Mouse (Mus musculus): ENCODE data around the gene Zfp429. TPM values are rescaled to one million over a fixed set of nuclear protein-coding genes. Genes with fewer than 3 reads are reported as not detected.
"Not testable (repeated sequence)": the region's sequence is repeated elsewhere in the genome, so short reads cannot be mapped to it uniquely, and the experiment has no call there.

The Zfp429 gene
- polyA plus RNA-seq (2014; fragmentation: Nextera tagmentation; extraction: Ambion mirVana), result 2.9 and 3.4 TPM in 2 replicates

DNA sequence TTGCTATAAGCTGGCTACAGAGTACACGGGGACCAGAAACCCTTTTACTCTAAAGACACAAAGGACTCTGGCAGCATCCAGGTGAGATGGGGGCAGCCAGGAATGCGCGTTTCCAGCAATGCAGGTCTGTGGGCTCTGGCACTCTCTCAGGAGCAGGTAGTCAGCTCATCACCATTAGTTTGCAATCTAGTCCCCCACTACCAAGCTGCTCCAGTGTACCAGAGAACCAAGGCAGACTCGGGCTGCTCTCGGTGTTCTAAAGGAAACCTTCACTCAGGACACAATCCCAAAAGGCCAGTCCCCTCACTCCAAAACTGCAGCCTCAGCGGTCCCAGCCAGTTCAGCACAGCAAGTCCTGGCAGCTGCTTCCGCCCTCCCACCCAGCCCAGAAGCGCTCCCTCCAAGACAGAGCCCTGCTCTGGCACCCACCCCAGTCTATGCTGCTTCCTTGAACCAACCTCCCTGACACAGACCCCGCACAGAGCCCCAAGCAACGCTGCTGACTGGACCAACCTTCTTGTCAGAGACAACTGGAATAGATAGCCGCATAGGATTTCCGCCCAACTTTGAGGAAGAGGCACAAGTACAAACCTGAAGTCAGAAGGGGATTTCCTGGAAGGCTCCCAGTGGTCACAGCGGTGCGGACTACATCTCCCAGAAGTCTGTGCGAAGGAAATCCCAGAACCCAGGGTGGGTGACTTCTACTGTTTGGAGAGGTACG lies at the start of gene Zfp429:
Zfp429 (minus strand) TSS at position 637 of the 721 bp plus-strand sequence.
- Histone ChIP-seq H3K4me2 (replicated peaks) (peak within 1 kb of the TSS; percentile 69), H3K4me3 (replicated peaks; ENCODE audit: low read length) (peak within 1 kb of the TSS; percentile 50), H3K9ac (peak within 1 kb of the TSS; percentile 62)
- ATAC-seq (ENCODE audit: low FRiP score) (peak; percentile 96), DNase-seq (ENCODE audit: low spot score) (peak; percentile 72)
- not testable (repeated sequence) for H3K9me3 ChIP-seq (ENCODE audit: control insufficient read depth, low read length); H3K36me3 ChIP-seq (replicated peaks; ENCODE audit: control insufficient read depth, insufficient read depth); H3K4me1 ChIP-seq (replicated peaks; ENCODE audit: control insufficient read depth, insufficient read depth, low read length); H3K27me3 ChIP-seq (ENCODE audit: control insufficient read depth, insufficient read depth, low read length); H3K27ac ChIP-seq
- 6% methylated on average over 14 of the region's 16 CpGs for WGBS

DNA sequence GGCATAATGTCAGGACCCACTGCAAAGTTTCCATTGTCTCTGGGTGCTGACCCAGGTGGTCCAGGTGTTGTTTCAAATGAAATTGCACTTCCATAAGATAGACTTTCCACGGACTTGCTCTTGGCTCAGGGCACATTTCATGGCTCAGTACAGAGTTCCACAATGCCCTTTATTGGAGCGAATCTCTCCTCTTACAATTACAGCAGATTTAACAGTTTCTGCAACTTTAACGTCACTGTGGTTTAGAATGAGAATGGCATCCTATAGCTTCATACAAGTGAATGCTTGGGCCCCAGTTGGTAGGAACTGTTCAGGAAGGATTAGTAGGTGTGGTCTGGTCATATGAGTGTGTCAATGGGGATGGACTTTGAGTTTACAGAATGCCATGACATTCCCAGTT lies 37.5 kb upstream of the Zfp429 start:
- not testable (repeated sequence) for DNase-seq (ENCODE audit: low spot score); H3K36me3 ChIP-seq (replicated peaks; ENCODE audit: control insufficient read depth, insufficient read depth); H3K4me2 ChIP-seq (replicated peaks); H3K4me3 ChIP-seq (replicated peaks; ENCODE audit: low read length); H3K27me3 ChIP-seq (ENCODE audit: control insufficient read depth, insufficient read depth, low read length); H3K9ac ChIP-seq; ATAC-seq (ENCODE audit: low FRiP score); H3K4me1 ChIP-seq (replicated peaks; ENCODE audit: control insufficient read depth, insufficient read depth, low read length); H3K9me3 ChIP-seq (ENCODE audit: control insufficient read depth, low read length); H3K27ac ChIP-seq
- no CpG with 5 or more reads among the region's 3 CpGs for WGBS

DNA sequence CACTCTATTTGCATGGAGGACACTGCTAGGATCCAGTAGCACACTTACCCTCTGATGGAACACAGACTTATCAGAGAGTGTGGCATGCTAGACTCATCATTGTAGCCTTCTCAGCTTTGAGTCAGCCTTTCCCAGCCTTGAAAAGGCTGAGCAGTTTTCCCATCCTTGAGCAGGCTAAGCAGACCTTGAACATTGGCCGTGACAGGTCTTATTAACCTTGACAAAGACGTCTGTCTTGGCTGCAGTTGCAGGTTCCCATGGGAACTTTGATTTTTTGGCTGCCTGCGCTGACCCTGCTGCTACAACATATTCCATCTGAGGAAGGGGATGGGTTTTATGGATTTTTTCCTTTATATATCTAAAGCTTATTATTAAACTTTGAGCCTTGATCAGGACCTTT lies 28.5 kb upstream of the Zfp429 start:
- Histone ChIP-seq H3K4me2 (replicated peaks) (no peak overlapping the region), H3K36me3 (replicated peaks; ENCODE audit: control insufficient read depth, insufficient read depth) (no peaks in the 10 kb centered on the region), H3K9ac (no peak overlapping the region), H3K9me3 (ENCODE audit: control insufficient read depth, low read length) (no peaks in the 10 kb centered on the region), H3K4me3 (replicated peaks; ENCODE audit: low read length) (no peak overlapping the region), H3K27me3 (ENCODE audit: control insufficient read depth, insufficient read depth, low read length) (no peaks in the 10 kb centered on the region), H3K27ac (no peak overlapping the region), H3K4me1 (replicated peaks; ENCODE audit: control insufficient read depth, insufficient read depth, low read length) (no peaks in the 10 kb centered on the region)
- WGBS, result 63% methylated on average over 3 of the region's 3 CpGs
- no peak for ATAC-seq (ENCODE audit: low FRiP score)
- DNase-seq (ENCODE audit: low spot score), result no peak

GRCm38 (mm10) chr13:67425699-67426098 lies 26.1 kb upstream of the Zfp429 start:
- not testable (repeated sequence) for H3K27ac ChIP-seq; H3K27me3 ChIP-seq (ENCODE audit: control insufficient read depth, insufficient read depth, low read length); H3K4me1 ChIP-seq (replicated peaks; ENCODE audit: control insufficient read depth, insufficient read depth, low read length); H3K4me3 ChIP-seq (replicated peaks; ENCODE audit: low read length); ATAC-seq (ENCODE audit: low FRiP score); H3K36me3 ChIP-seq (replicated peaks; ENCODE audit: control insufficient read depth, insufficient read depth); DNase-seq (ENCODE audit: low spot score); H3K9me3 ChIP-seq (ENCODE audit: control insufficient read depth, low read length); H3K4me2 ChIP-seq (replicated peaks); H3K9ac ChIP-seq

DNA sequence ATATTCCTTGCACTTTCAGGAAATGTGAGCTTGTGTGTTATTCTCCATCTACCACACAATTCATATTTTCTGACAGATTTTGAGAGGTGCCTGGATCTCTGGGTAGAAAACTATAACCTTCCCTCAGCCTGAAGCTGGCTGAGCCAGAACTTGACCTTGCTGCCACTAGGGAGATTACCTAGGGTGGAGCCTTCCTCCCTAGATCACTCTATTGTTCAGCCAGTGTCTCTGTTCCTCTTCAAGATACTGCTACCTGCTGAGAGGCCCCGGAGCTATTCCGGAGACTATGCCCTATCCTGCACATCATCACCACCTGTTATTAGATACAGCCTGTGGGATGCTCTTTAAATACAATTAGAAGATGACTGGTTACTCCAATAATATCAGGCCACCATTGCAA lies 22.9 kb upstream of the Zfp429 start:
- H3K36me3 ChIP-seq (replicated peaks; ENCODE audit: control insufficient read depth, insufficient read depth); H3K4me2 ChIP-seq (replicated peaks); DNase-seq (ENCODE audit: low spot score); ATAC-seq (ENCODE audit: low FRiP score); H3K9ac ChIP-seq; H3K4me1 ChIP-seq (replicated peaks; ENCODE audit: control insufficient read depth, insufficient read depth, low read length); H3K27me3 ChIP-seq (ENCODE audit: control insufficient read depth, insufficient read depth, low read length); H3K4me3 ChIP-seq (replicated peaks; ENCODE audit: low read length); H3K27ac ChIP-seq; H3K9me3 ChIP-seq (ENCODE audit: control insufficient read depth, low read length): not testable (repeated sequence)
- WGBS, result 85% methylated on average over 2 of the region's 2 CpGs

DNA sequence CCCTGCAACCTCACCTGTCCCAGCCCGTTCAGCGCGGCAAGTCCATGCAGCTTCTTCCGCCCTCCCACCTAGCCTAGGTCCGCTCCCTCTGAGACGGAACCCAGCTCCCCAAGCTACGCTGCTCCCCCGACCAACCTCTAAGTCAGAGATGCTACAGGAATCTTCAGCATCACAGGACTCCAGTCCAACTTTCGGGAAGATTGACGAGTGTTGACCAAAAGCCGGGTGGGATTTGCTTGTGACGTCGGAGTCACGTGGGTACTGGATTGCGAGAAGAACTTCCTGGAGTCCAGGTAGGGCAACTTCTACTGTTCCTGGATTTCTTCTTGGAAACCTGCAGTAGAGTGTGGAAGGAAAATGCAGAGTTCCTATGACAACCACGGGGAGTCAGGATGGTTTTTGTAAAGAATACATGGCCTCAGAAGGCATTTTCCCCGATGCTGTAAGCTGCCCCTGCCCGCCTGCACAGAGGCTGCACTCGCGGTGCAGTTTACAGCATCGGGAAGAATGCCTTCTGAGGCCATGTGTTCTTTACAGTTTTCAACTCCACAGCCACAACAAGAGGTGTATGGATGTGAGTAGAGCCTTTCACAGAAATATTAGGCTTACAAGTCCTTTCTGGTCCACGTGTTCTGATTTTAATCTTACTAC lies 21.7 kb upstream of the Zfp429 start, which contains the start of gene Zfp459:
Zfp459 (minus strand) TSS at position 212 of the 651 bp plus-strand sequence.
- 0 out of 2 replicates have a peak, but pooled peaks cover 3% of the 10 kb centered on the region for H3K4me1 ChIP-seq (replicated peaks; ENCODE audit: control insufficient read depth, insufficient read depth, low read length)
- peak within 1 kb of the TSS; percentile 35 for H3K9ac ChIP-seq
- H3K27me3 ChIP-seq (ENCODE audit: control insufficient read depth, insufficient read depth, low read length), result no peaks in the 10 kb centered on the region
- peak; percentile 85 for ATAC-seq (ENCODE audit: low FRiP score)
- H3K36me3 ChIP-seq (replicated peaks; ENCODE audit: control insufficient read depth, insufficient read depth), result no peaks in the 10 kb centered on the region
- 1% methylated on average over 22 of the region's 22 CpGs for WGBS
- DNase-seq (ENCODE audit: low spot score), result peak; percentile 68
- no peak within 1 kb of the TSS for H3K27ac ChIP-seq
- H3K9me3 ChIP-seq (ENCODE audit: control insufficient read depth, low read length), result no peaks in the 10 kb centered on the region
- peak within 1 kb of the TSS; percentile 38 for H3K4me3 ChIP-seq (replicated peaks; ENCODE audit: low read length)
- peak within 1 kb of the TSS; percentile 57 for H3K4me2 ChIP-seq (replicated peaks)

DNA sequence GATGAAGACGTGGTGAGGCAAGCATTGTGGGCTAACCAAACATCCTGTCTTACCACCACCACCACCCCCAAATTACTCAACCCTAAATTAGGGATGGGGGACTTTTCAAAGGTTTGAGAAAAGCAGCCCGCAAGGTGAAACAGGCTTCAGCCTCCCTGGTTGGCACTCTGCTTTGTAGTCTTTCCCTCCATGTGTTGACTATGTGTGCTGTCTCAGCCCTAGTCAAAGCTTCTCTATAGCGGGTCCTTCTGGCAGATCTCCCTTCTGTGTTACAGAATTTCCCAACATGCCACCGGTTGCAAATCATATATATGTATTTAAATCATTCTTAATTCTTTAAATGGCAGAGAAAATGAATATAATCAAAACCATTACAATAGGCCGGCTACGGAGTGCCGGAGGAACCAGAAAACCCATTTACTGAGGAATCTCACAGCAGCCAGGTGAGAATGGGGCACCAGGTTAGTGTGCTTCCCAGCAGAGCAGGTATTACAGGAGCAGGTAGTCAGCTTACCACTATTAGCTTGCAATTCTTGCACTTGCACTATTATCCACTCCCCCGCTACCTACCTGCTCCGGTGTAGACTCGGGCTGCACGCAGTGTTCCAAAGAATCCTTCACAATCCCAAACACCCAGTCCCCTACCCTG lies 21.1 kb upstream of the Zfp429 start:
- 0 out of 2 replicates have a peak, but pooled peaks cover 3% of the 10 kb centered on the region for H3K4me1 ChIP-seq (replicated peaks; ENCODE audit: control insufficient read depth, insufficient read depth, low read length)
- H3K27me3 ChIP-seq (ENCODE audit: control insufficient read depth, insufficient read depth, low read length), result no peaks in the 10 kb centered on the region
- peak overlapping the region; percentile 38 for H3K4me3 ChIP-seq (replicated peaks; ENCODE audit: low read length)
- no peaks in the 10 kb centered on the region for H3K9me3 ChIP-seq (ENCODE audit: control insufficient read depth, low read length)
- ATAC-seq (ENCODE audit: low FRiP score), result no peak; the same call in 1 of the 2 replicates
- 34% methylated on average over 11 of the region's 11 CpGs for WGBS
- H3K36me3 ChIP-seq (replicated peaks; ENCODE audit: control insufficient read depth, insufficient read depth), result no peaks in the 10 kb centered on the region
- H3K27ac ChIP-seq, result no peak overlapping the region
- peak overlapping the region; percentile 57 for H3K4me2 ChIP-seq (replicated peaks)
- peak overlapping the region; percentile 35 for H3K9ac ChIP-seq
- DNase-seq (ENCODE audit: low spot score), result no peak

GRCm38 (mm10) chr13:67416811-67417210 lies 17.2 kb upstream of the Zfp429 start:
- DNase-seq (ENCODE audit: low spot score) (no peak), ATAC-seq (ENCODE audit: low FRiP score) (no peak)
- Histone ChIP-seq H3K27ac (no peak overlapping the region), H3K4me2 (replicated peaks) (no peak overlapping the region), H3K36me3 (replicated peaks; ENCODE audit: control insufficient read depth, insufficient read depth) (no peaks in the 10 kb centered on the region), H3K9me3 (ENCODE audit: control insufficient read depth, low read length) (no peaks in the 10 kb centered on the region), H3K27me3 (ENCODE audit: control insufficient read depth, insufficient read depth, low read length) (no peaks in the 10 kb centered on the region), H3K4me1 (replicated peaks; ENCODE audit: control insufficient read depth, insufficient read depth, low read length) (0 out of 2 replicates have a peak, but pooled peaks cover 3% of the 10 kb centered on the region), H3K9ac (no peak overlapping the region), H3K4me3 (replicated peaks; ENCODE audit: low read length) (no peak overlapping the region)
- 88% methylated on average over 3 of the region's 3 CpGs for WGBS

GRCm38 (mm10) chr13:67415759-67416158 lies 16.1 kb upstream of the Zfp429 start:
- DNase-seq (ENCODE audit: low spot score), result no peak
- no peaks in the 10 kb centered on the region for H3K27me3 ChIP-seq (ENCODE audit: control insufficient read depth, insufficient read depth, low read length)
- no peaks in the 10 kb centered on the region for H3K4me1 ChIP-seq (replicated peaks; ENCODE audit: control insufficient read depth, insufficient read depth, low read length)
- WGBS, result 94% methylated on average over 6 of the region's 6 CpGs
- no peak overlapping the region for H3K9ac ChIP-seq
- H3K27ac ChIP-seq, result no peak overlapping the region
- H3K36me3 ChIP-seq (replicated peaks; ENCODE audit: control insufficient read depth, insufficient read depth), result no peaks in the 10 kb centered on the region
- H3K4me2 ChIP-seq (replicated peaks), result no peak overlapping the region
- no peaks in the 10 kb centered on the region for H3K9me3 ChIP-seq (ENCODE audit: control insufficient read depth, low read length)
- no peak overlapping the region for H3K4me3 ChIP-seq (replicated peaks; ENCODE audit: low read length)
- ATAC-seq (ENCODE audit: low FRiP score), result no peak

All from hindbrain, embryonic 14.5 days (tissue).